Mouse (Mus musculus): Measurements from ENCODE around the gene Yaf2. TPM values are rescaled to one million over a fixed set of nuclear protein-coding genes. Genes with fewer than 3 reads are reported as not detected.
"Not testable (repeated sequence)": the region's sequence is repeated elsewhere in the genome, so short reads cannot be mapped to it uniquely, and the experiment has no call there.

Yaf2 gene
- polyA plus RNA-seq, 1 experiment, result 3.5 TPM

- peaks cover 2% of the 10 kb centered on the region; the same call in 1 of the 2 replicates for H3K27me3 ChIP-seq (ENCODE audit: control insufficient read depth)
- TF ChIP-seq GATA1 (IDR thresholded peaks at IDR 0.05; ENCODE audit: low read length) (no peak), TAL1 (IDR thresholded peaks at IDR 0.05; ENCODE audit: low read length) (no peak)
- H3K4me3 ChIP-seq (replicated peaks), result no peak overlapping the region
- H3K4me1 ChIP-seq (ENCODE audit: control insufficient read depth), result no peaks in the 10 kb centered on the region
- no peaks in the 10 kb centered on the region for H3K36me3 ChIP-seq (ENCODE audit: control insufficient read depth)
- peaks cover 2% of the 10 kb centered on the region; the same call in 1 of the 2 replicates for H3K9me3 ChIP-seq (ENCODE audit: control insufficient read depth, low read length)
Measured at GRCm38 (mm10) chr15:93358346-93359095, 21.8 kb upstream of the Yaf2 start.

- Histone ChIP-seq H3K4me1 (ENCODE audit: control insufficient read depth) (peaks cover 19% of the 10 kb centered on the region), H3K36me3 (ENCODE audit: control insufficient read depth) (no peaks in the 10 kb centered on the region), H3K9me3 (ENCODE audit: control insufficient read depth, low read length) (no peaks in the 10 kb centered on the region), H3K27me3 (ENCODE audit: control insufficient read depth) (peaks cover 16% of the 10 kb centered on the region), H3K4me3 (replicated peaks) (no peak overlapping the region)
- TF ChIP-seq GATA1 (IDR thresholded peaks at IDR 0.05; ENCODE audit: low read length) (no peak), TAL1 (IDR thresholded peaks at IDR 0.05; ENCODE audit: low read length) (no peak)
Measured at GRCm38 (mm10) chr15:93340630-93341379, 4.1 kb upstream of the Yaf2 start.

GRCm38 (mm10) chr15:93336658-93336924, 144 bp downstream of the Yaf2 start:
- peaks cover 6% of the 10 kb centered on the region for H3K9me3 ChIP-seq (ENCODE audit: control insufficient read depth, low read length)
- peak overlapping the region; percentile 87 for H3K4me3 ChIP-seq (replicated peaks)
- peaks cover 16% of the 10 kb centered on the region for H3K27me3 ChIP-seq (ENCODE audit: control insufficient read depth)
- H3K36me3 ChIP-seq (ENCODE audit: control insufficient read depth), result peaks cover 19% of the 10 kb centered on the region
- peaks cover 36% of the 10 kb centered on the region for H3K4me1 ChIP-seq (ENCODE audit: control insufficient read depth)
- TF ChIP-seq TAL1 (IDR thresholded peaks at IDR 0.05; ENCODE audit: low read length), result no peak
- TF ChIP-seq GATA1 (IDR thresholded peaks at IDR 0.05; ENCODE audit: low read length), result no peak

- H3K4me1 ChIP-seq (ENCODE audit: control insufficient read depth), result peaks cover 36% of the 10 kb centered on the region
- peak overlapping the region; percentile 87 for H3K4me3 ChIP-seq (replicated peaks)
- peaks cover 16% of the 10 kb centered on the region for H3K27me3 ChIP-seq (ENCODE audit: control insufficient read depth)
- peaks cover 24% of the 10 kb centered on the region for H3K36me3 ChIP-seq (ENCODE audit: control insufficient read depth)
- no peak for TF ChIP-seq TAL1 (IDR thresholded peaks at IDR 0.05; ENCODE audit: low read length)
- peaks cover 6% of the 10 kb centered on the region for H3K9me3 ChIP-seq (ENCODE audit: control insufficient read depth, low read length)
Measured at GRCm38 (mm10) chr15:93335821-93336657, 696 bp downstream of the Yaf2 start.

GRCm38 (mm10) chr15:93331256-93331655, 5.5 kb downstream of the Yaf2 start:
- no peak for TF ChIP-seq TAL1 (IDR thresholded peaks at IDR 0.05; ENCODE audit: low read length)
- no peak for TF ChIP-seq GATA1 (IDR thresholded peaks at IDR 0.05; ENCODE audit: low read length)
- peaks cover 44% of the 10 kb centered on the region for H3K4me1 ChIP-seq (ENCODE audit: control insufficient read depth)
- H3K36me3 ChIP-seq (ENCODE audit: control insufficient read depth), result peaks cover 62% of the 10 kb centered on the region
- no peak overlapping the region for H3K4me3 ChIP-seq (replicated peaks)
- no peaks in the 10 kb centered on the region for H3K27me3 ChIP-seq (ENCODE audit: control insufficient read depth)
- peaks cover 6% of the 10 kb centered on the region for H3K9me3 ChIP-seq (ENCODE audit: control insufficient read depth, low read length)

GRCm38 (mm10) chr15:93327235-93327634, 9.5 kb downstream of the Yaf2 start:
- no peak for TF ChIP-seq GATA1 (IDR thresholded peaks at IDR 0.05; ENCODE audit: low read length)
- TF ChIP-seq TAL1 (IDR thresholded peaks at IDR 0.05; ENCODE audit: low read length), result no peak

GRCm38 (mm10) chr15:93326651-93327050, 10.1 kb downstream of the Yaf2 start:
- TF ChIP-seq GATA1 (IDR thresholded peaks at IDR 0.05; ENCODE audit: low read length) (no peak), TAL1 (IDR thresholded peaks at IDR 0.05; ENCODE audit: low read length) (no peak)
- Histone ChIP-seq H3K4me3 (replicated peaks) (no peak overlapping the region), H3K9me3 (ENCODE audit: control insufficient read depth, low read length) (no peaks in the 10 kb centered on the region), H3K36me3 (ENCODE audit: control insufficient read depth) (peaks cover 63% of the 10 kb centered on the region), H3K4me1 (ENCODE audit: control insufficient read depth) (peaks cover 45% of the 10 kb centered on the region), H3K27me3 (ENCODE audit: control insufficient read depth) (no peaks in the 10 kb centered on the region)

More at GRCm38 (mm10) chr15:93327235-93327634, 9.5 kb downstream of the Yaf2 start:
- Histone ChIP-seq H3K36me3 (ENCODE audit: control insufficient read depth) (peaks cover 61% of the 10 kb centered on the region), H3K4me1 (ENCODE audit: control insufficient read depth) (peaks cover 45% of the 10 kb centered on the region), H3K27me3 (ENCODE audit: control insufficient read depth) (no peaks in the 10 kb centered on the region), H3K9me3 (ENCODE audit: control insufficient read depth, low read length) (no peaks in the 10 kb centered on the region), H3K4me3 (replicated peaks) (no peak overlapping the region)

- Histone ChIP-seq H3K9me3 (ENCODE audit: control insufficient read depth, low read length) (no peaks in the 10 kb centered on the region), H3K36me3 (ENCODE audit: control insufficient read depth) (peaks cover 54% of the 10 kb centered on the region), H3K4me1 (ENCODE audit: control insufficient read depth) (peaks cover 45% of the 10 kb centered on the region), H3K4me3 (replicated peaks) (no peak overlapping the region), H3K27me3 (ENCODE audit: control insufficient read depth) (no peaks in the 10 kb centered on the region)
- no peak for TF ChIP-seq GATA1 (IDR thresholded peaks at IDR 0.05; ENCODE audit: low read length)
- no peak for TF ChIP-seq TAL1 (IDR thresholded peaks at IDR 0.05; ENCODE audit: low read length)
Measured at GRCm38 (mm10) chr15:93325360-93325759, 11.4 kb downstream of the Yaf2 start.

- Histone ChIP-seq H3K4me3 (replicated peaks) (no peak overlapping the region), H3K36me3 (ENCODE audit: control insufficient read depth) (peaks cover 18% of the 10 kb centered on the region), H3K27me3 (ENCODE audit: control insufficient read depth) (no peaks in the 10 kb centered on the region), H3K4me1 (ENCODE audit: control insufficient read depth) (peaks cover 3% of the 10 kb centered on the region; the same call in 1 of the 2 replicates), H3K9me3 (ENCODE audit: control insufficient read depth, low read length) (no peaks in the 10 kb centered on the region)
- TF ChIP-seq GATA1 (IDR thresholded peaks at IDR 0.05; ENCODE audit: low read length), result no peak
- TF ChIP-seq TAL1 (IDR thresholded peaks at IDR 0.05; ENCODE audit: low read length), result no peak
Measured at GRCm38 (mm10) chr15:93318781-93319180, 18.0 kb downstream of the Yaf2 start.

- not testable (repeated sequence) for H3K4me3 ChIP-seq (replicated peaks); H3K9me3 ChIP-seq (ENCODE audit: control insufficient read depth, low read length); H3K27me3 ChIP-seq (ENCODE audit: control insufficient read depth); H3K4me1 ChIP-seq (ENCODE audit: control insufficient read depth)
- peaks cover 19% of the 10 kb centered on the region for H3K36me3 ChIP-seq (ENCODE audit: control insufficient read depth)
Measured at GRCm38 (mm10) chr15:93310304-93310703, 26.4 kb downstream of the Yaf2 start.
